Mouse (Mus musculus) stomach, embryonic 14.5 days (tissue): ENCODE measurements around the gene Cachd1. TPM values are rescaled to one million over a fixed set of nuclear protein-coding genes. Genes with fewer than 3 reads are reported as not detected.

ENCODE experiments used
- ATAC-seq: fragments of 200-750 bp; cut with Nextera tagmentation; 2 replicates; pipeline ENCODE4 v1.8.0; 2017; ENCODE audit warnings: low read depth, moderate TSS enrichment; ENCODE audit not compliant: insufficient number of reproducible peaks, insufficient read depth, low FRiP score
- H3K27ac ChIP-seq: fragments of 300-500 bp; sonication (generic); 2 replicates; pipeline ENCODE4 v1.5.1; 2014; ENCODE audit warnings: mild to moderate bottlenecking, low read length, moderate library complexity, mixed read lengths
- H3K27me3 ChIP-seq: fragments of 300-500 bp; sonication (generic); 2 replicates; pipeline ENCODE4 v1.6.1; 2014; ENCODE audit warnings: low read length, control low read depth, mixed read lengths; ENCODE audit not compliant: control insufficient read depth, insufficient read depth
- H3K36me3 ChIP-seq: fragments of 300-500 bp; sonication (generic); 2 replicates; pipeline ENCODE4 v1.6.1; 2014; ENCODE audit warnings: mild to moderate bottlenecking, control low read depth, low read length, moderate library complexity, mixed read lengths; ENCODE audit not compliant: control insufficient read depth, insufficient read depth
- H3K4me1 ChIP-seq: fragments of 300-500 bp; sonication (generic); 2 replicates; pipeline ENCODE4 v1.6.1; 2014; ENCODE audit warnings: low read length, control low read depth, mixed read lengths; ENCODE audit not compliant: control insufficient read depth, insufficient read depth
- H3K4me2 ChIP-seq: fragments of 300-500 bp; sonication (generic); replicated peaks from 2 replicates; pipeline ENCODE4 v1.6.1; 2014; ENCODE audit warnings: low read depth, low read length, control low read depth
- H3K4me3 ChIP-seq: fragments of 300-500 bp; sonication (generic); 2 replicates; pipeline ENCODE4 v1.5.1; 2014; ENCODE audit warnings: low read depth, low read length, control low read depth
- H3K9ac ChIP-seq: fragments of 300-500 bp; sonication (generic); replicated peaks from 2 replicates; pipeline ENCODE4 v1.6.1; 2014; ENCODE audit warnings: low read depth, mild to moderate bottlenecking, control low read depth, low read length, moderate library complexity, mixed read lengths
- H3K9me3 ChIP-seq: fragments of 300-500 bp; sonication (generic); 2 replicates; pipeline ENCODE4 v1.6.1; 2016; ENCODE audit warnings: low read depth, low read length, control low read depth; ENCODE audit not compliant: control insufficient read depth
- WGBS: fragments of 180-500 bp; shearing (Covaris S2); extraction: QIAGEN DNeasy Blood & Tissue Kit; methylation state at CpG from one replicate; pipeline ENCODE4 v1.1.7; 2014; 5-methylcytosine and 5-hydroxymethylcytosine counted together
- polyA plus RNA-seq: library from polyadenylated mRNA; unstranded; fragments of >200 nt; fragmentation: Nextera tagmentation; extraction: Ambion mirVana; gene quantifications from 2 replicates; pipeline ENCODE4 v1.2.1, GENCODE M21; 2014

The Cachd1 gene
- polyA plus RNA-seq, 1 experiment from 2014 or later, result 19.5 TPM

- H3K4me1 ChIP-seq, result peaks cover 19% of the 10 kb centered on the region
- ATAC-seq, result no peak
- H3K27me3 ChIP-seq, result no peaks in the 10 kb centered on the region
- H3K9ac ChIP-seq, result no peak overlapping the region
- 38% methylated on average over 6 of the region's 6 CpGs for WGBS
- H3K4me2 ChIP-seq, result no peak overlapping the region
- H3K4me3 ChIP-seq, result no peak overlapping the region
- H3K27ac ChIP-seq, result peak overlapping the region; percentile 64
- no peaks in the 10 kb centered on the region for H3K9me3 ChIP-seq
- peaks cover 3% of the 10 kb centered on the region; the same call in 1 of the 2 replicates for H3K36me3 ChIP-seq
These were observed 147.1 kb downstream of the Cachd1 start for GRCm38 (mm10) chr4:100923598-100923997.

GRCm38 (mm10) chr4:100924276-100924675 is 147.8 kb downstream of the Cachd1 start:
- H3K9me3 ChIP-seq, result no peaks in the 10 kb centered on the region
- no peaks in the 10 kb centered on the region for H3K27me3 ChIP-seq
- peaks cover 19% of the 10 kb centered on the region for H3K4me1 ChIP-seq
- ATAC-seq, result no peak
- peaks cover 3% of the 10 kb centered on the region; the same call in 1 of the 2 replicates for H3K36me3 ChIP-seq
- H3K9ac ChIP-seq, result no peak overlapping the region
- H3K4me3 ChIP-seq, result no peak overlapping the region
- WGBS, result 52% methylated on average over 4 of the region's 4 CpGs
- H3K4me2 ChIP-seq, result no peak overlapping the region
- peak overlapping the region; percentile 64 for H3K27ac ChIP-seq

- Histone ChIP-seq H3K9ac (no peak overlapping the region), H3K36me3 (peaks cover 3% of the 10 kb centered on the region; the same call in 1 of the 2 replicates), H3K4me1 (peaks cover 19% of the 10 kb centered on the region), H3K9me3 (no peaks in the 10 kb centered on the region), H3K4me3 (no peak overlapping the region), H3K27ac (no peak overlapping the region), H3K27me3 (no peaks in the 10 kb centered on the region), H3K4me2 (no peak overlapping the region)
- ATAC-seq, result no peak
- WGBS, result 76% methylated on average over 1 of the region's 1 CpGs
These were observed 148.7 kb downstream of the Cachd1 start for GRCm38 (mm10) chr4:100925153-100925552.

GRCm38 (mm10) chr4:100926608-100927007 is 150.1 kb downstream of the Cachd1 start:
- Histone ChIP-seq H3K36me3 (no peaks in the 10 kb centered on the region), H3K4me2 (no peak overlapping the region), H3K9ac (no peak overlapping the region), H3K4me1 (peaks cover 19% of the 10 kb centered on the region), H3K4me3 (no peak overlapping the region), H3K27me3 (no peaks in the 10 kb centered on the region), H3K9me3 (no peaks in the 10 kb centered on the region), H3K27ac (peak overlapping the region; percentile 10; the same call in 1 of the 2 replicates)
- 39% methylated on average over 3 of the region's 3 CpGs for WGBS
- peak; percentile 37; the same call in 1 of the 2 replicates for ATAC-seq

DNA sequence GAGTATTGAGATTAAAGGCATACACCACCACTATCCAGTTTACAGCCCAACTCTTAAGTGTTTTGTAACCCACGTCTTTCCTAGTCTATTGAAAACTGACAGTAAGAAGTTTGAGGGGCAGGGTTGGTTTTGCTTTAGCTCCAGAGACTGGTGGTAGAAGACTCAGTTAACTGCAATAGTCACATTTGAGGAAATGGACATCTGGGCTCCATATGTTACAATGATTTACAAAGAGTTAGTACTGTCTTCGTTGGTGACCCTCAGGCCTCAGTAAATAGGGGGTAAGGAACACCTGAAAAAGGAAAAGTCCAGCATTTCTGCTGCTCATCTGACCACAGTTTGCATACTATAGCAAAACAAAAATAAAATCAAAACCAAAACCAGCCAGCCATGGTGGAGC is 150.6 kb downstream of the Cachd1 start:
- Histone ChIP-seq H3K4me3 (no peak overlapping the region), H3K4me2 (no peak overlapping the region), H3K4me1 (peaks cover 19% of the 10 kb centered on the region), H3K9me3 (no peaks in the 10 kb centered on the region), H3K27me3 (no peaks in the 10 kb centered on the region), H3K9ac (no peak overlapping the region), H3K36me3 (no peaks in the 10 kb centered on the region), H3K27ac (peak overlapping the region; percentile 44; the same call in 1 of the 2 replicates)
- no peak for ATAC-seq
- WGBS, result 46% methylated on average over 2 of the region's 2 CpGs

DNA sequence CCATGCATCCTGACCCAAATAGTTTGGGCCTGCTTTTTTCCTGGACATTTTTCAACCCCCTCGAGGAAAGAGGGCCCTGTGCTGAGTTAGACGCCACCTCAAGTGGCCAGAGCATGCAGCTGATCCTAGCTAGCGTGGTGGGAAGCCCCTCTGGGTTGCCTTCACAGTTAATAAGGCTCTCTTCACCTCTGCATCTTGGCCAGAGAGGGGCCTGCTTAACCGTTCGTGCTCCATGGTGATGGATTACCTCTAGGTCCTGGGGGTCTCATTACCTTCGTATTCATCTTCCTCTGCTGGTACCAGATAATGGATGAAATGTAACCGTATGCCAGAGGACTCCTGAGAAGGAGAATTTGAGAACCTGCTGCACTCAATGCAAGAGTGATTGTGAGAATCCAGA is 167.2 kb downstream of the Cachd1 start:
- ATAC-seq, result no peak
- WGBS, result 40% methylated on average over 7 of the region's 7 CpGs
- Histone ChIP-seq H3K4me3 (no peak overlapping the region), H3K27ac (no peak overlapping the region), H3K9me3 (no peaks in the 10 kb centered on the region), H3K36me3 (no peaks in the 10 kb centered on the region), H3K4me2 (no peak overlapping the region), H3K9ac (no peak overlapping the region), H3K4me1 (no peaks in the 10 kb centered on the region), H3K27me3 (no peaks in the 10 kb centered on the region)

DNA sequence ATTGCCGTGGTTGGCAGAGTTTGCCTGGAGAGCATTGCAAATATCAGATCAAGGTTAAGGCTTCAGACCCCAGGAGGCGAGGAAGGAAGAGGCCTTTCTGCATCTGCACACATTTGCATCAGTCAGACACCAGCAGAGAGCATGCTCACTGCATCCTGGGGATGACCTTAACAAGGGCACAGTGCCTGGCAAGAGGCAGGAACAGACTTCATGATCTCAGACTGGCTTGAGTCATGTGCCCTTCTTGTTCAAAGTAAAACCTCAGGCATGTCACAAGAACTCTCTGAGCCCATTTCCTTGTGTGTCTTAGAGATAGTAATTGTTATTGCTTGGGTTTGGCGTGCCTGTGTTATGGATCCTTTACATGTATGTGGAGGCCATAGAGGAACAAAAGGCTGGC is 167.8 kb downstream of the Cachd1 start:
- Histone ChIP-seq H3K36me3 (no peaks in the 10 kb centered on the region), H3K9ac (no peak overlapping the region), H3K27me3 (no peaks in the 10 kb centered on the region), H3K4me2 (no peak overlapping the region), H3K27ac (no peak overlapping the region), H3K4me3 (no peak overlapping the region), H3K9me3 (no peaks in the 10 kb centered on the region), H3K4me1 (no peaks in the 10 kb centered on the region)
- no peak for ATAC-seq
- 73% methylated on average over 3 of the region's 3 CpGs for WGBS

GRCm38 (mm10) chr4:100945171-100945899 is 168.9 kb downstream of the Cachd1 start:
- H3K27me3 ChIP-seq, result no peaks in the 10 kb centered on the region
- H3K4me3 ChIP-seq, result no peak overlapping the region
- 84% methylated on average over 13 of the region's 13 CpGs for WGBS
- no peak overlapping the region for H3K9ac ChIP-seq
- no peak overlapping the region for H3K27ac ChIP-seq
- H3K9me3 ChIP-seq, result no peaks in the 10 kb centered on the region
- H3K4me2 ChIP-seq, result no peak overlapping the region
- H3K4me1 ChIP-seq, result no peaks in the 10 kb centered on the region
- no peaks in the 10 kb centered on the region for H3K36me3 ChIP-seq
- ATAC-seq, result no peak
